Mouse (Mus musculus) bone marrow, adult 2 months (tissue): ENCODE measurements around the gene Alpl.

Source experiments
- CTCF ChIP-seq: fragments of 200-500 bp; IDR thresholded peaks from 2 replicates; pipeline ENCODE4 v1.5.1; 2011; ENCODE audit warnings: low read length, control low read depth; ENCODE audit not compliant: control insufficient read depth, insufficient read depth
- POLR2A ChIP-seq: fragments of 200-500 bp; IDR thresholded peaks from 2 replicates; pipeline ENCODE4 v1.6.1; 2011; ENCODE audit warnings: low read depth, mild to moderate bottlenecking, control low read depth, low read length, borderline replicate concordance; ENCODE audit not compliant: control insufficient read depth

DNA sequence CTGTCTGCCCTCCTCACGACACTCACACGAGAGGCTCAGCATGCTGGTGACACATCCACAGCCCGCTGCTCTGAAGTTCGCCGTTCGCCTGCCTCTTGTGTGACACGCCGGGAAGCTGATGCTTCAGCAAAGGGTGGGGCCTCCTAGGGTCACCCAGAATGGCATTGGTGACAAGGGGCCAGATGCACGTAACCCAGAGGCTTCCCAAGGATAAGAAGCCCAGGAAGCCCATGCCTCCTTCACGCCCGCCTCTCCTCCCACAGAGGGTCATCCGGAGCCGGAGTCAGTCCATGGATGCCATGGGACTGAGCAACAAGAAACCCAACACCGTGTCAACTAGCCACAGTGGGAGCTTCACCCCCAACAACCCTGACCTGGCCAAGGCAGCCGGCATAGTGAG is 74.6 kb downstream of the Alpl start:
- TF ChIP-seq CTCF (no peak), POLR2A (no peak)
